Mouse (Mus musculus) bone marrow, adult 2 months (tissue): ENCODE measurements around the gene Cwc22.

Experiments
- CTCF ChIP-seq: fragments of 200-500 bp; IDR thresholded peaks from 2 replicates; pipeline ENCODE4 v1.5.1; 2011; ENCODE audit warnings: low read length, control low read depth; ENCODE audit not compliant: control insufficient read depth, insufficient read depth
- POLR2A ChIP-seq: fragments of 200-500 bp; IDR thresholded peaks from 2 replicates; pipeline ENCODE4 v1.6.1; 2011; ENCODE audit warnings: low read depth, mild to moderate bottlenecking, control low read depth, low read length, borderline replicate concordance; ENCODE audit not compliant: control insufficient read depth

DNA sequence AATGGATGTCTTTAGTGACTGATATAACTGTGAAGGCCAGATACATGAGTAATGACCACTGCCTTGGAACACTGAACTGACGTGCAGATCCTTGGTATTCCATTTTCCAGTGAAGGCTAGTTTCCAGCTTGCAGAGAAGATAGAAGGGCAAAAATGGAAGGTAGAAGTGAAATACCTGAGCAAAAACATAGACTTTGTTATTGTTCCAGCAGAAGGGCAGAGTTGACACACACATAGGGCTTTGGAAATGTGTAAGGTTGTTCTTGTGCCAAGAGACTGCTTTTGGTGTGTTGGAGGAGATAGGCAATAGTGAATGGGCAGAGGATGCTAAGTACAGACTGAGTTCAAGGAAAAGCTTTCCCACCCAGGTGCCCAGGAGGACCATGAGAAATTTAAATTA lies 28.8 kb upstream of the Cwc22 start:
- no peak for TF ChIP-seq POLR2A
- no peak for TF ChIP-seq CTCF
